Mouse (Mus musculus): ENCODE results near the gene Cttnbp2nl. TPM values are rescaled to one million over a fixed set of nuclear protein-coding genes. Genes with fewer than 3 reads are reported as not detected.

The Cttnbp2nl gene
- polyA plus RNA-seq, 1 experiment from 2014 or later: 38.2 TPM

DNA sequence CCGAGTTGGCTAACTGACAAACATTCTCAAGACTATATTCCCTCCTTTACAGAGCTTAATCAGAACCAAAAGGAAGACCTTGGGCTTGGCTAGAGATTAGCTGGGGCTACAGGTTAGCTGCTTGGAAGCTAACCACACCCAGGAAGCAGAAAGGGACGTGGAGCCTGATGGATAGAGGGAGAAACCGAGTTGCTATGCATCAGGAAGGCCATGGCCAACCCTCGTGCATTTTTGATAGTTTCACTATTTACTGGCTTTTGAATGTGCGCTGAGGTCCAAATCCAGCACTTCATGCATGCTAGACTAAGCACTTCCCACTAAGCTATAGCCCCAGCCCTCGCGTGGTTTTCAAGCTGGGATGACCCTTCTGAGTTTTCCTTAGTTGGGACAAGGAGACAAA is 57.2 kb downstream of the Cttnbp2nl start:
- Histone ChIP-seq H3K4me1 (replicated peaks; ENCODE audit: control insufficient read depth, insufficient read depth, low read length) (peaks cover 54% of the 10 kb centered on the region), H3K9ac (ENCODE audit: low read length) (no peak overlapping the region)
- 66% methylated on average over 7 of the region's 7 CpGs for WGBS

DNA sequence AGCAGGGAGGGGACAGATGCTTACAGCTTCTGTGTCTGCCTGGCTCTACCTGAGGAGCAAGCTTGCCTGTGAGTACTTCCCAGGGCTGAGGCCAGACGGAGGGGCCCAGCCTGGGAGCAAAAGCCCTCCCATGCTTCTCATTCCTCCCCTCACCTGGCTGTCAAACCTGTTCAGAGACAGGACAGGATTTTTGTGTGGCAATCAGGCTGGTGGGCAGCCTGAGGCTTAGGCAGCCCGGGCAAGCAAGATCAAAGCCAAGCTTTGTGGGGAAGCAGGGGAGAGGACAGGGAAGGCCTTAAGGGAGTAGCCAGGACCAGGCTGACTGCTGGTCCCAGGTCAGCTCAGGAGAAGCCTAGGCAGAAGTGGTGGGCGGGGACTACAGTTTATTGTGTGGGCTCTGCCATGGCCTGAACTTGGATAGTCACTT is 58.5 kb downstream of the Cttnbp2nl start:
- Histone ChIP-seq H3K27ac (ENCODE audit: low read length) (peak overlapping the region; percentile 81), H3K4me1 (replicated peaks; ENCODE audit: control insufficient read depth, insufficient read depth, low read length) (peaks cover 45% of the 10 kb centered on the region), H3K4me3 (ENCODE audit: low read length) (no peak overlapping the region), H3K36me3 (ENCODE audit: control insufficient read depth, insufficient read depth, low read length) (no peaks in the 10 kb centered on the region), H3K4me2 (ENCODE audit: low read depth, low read length) (no peak overlapping the region), H3K27me3 (ENCODE audit: control insufficient read depth, insufficient read depth, low read depth, low read length) (no peaks in the 10 kb centered on the region), H3K9ac (ENCODE audit: low read length) (no peak overlapping the region), H3K9me3 (ENCODE audit: control insufficient read depth, low read length) (no peaks in the 10 kb centered on the region)
- ATAC-seq (ENCODE audit: low read depth): peak; percentile 41
- WGBS: 33% methylated on average over 3 of the region's 3 CpGs

More for the DNA sequence above, 57.2 kb downstream of the Cttnbp2nl start:
- ATAC-seq (ENCODE audit: low read depth): no peak
- Histone ChIP-seq H3K4me2 (ENCODE audit: low read depth, low read length) (no peak overlapping the region), H3K4me3 (ENCODE audit: low read length) (no peak overlapping the region), H3K36me3 (ENCODE audit: control insufficient read depth, insufficient read depth, low read length) (no peaks in the 10 kb centered on the region), H3K27me3 (ENCODE audit: control insufficient read depth, insufficient read depth, low read depth, low read length) (no peaks in the 10 kb centered on the region), H3K9me3 (ENCODE audit: control insufficient read depth, low read length) (no peaks in the 10 kb centered on the region), H3K27ac (ENCODE audit: low read length) (no peak overlapping the region)

DNA sequence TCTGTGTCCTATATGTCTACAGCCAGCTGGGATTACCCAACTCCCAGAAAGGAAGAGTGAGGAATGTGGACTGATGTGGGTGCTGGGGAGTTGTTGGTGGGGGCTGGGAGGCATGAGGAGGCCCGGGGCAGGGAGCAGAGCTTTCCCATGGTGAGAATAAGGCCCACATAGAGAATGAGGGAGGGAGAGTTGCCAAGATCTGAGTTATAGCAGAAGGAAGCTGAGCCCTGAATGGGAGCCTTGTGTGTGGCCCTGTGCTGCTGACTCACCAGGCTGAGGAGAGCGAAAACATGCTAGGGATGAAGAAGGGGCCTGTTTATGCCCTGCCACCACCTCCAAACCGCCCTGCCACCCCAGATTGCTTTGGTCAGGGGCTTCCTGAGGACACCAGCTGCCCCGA is 59.1 kb downstream of the Cttnbp2nl start:
- H3K9ac ChIP-seq (ENCODE audit: low read length): 0 out of 2 replicates have a peak overlapping the region, but pooled peaks have one; percentile 17

DNA sequence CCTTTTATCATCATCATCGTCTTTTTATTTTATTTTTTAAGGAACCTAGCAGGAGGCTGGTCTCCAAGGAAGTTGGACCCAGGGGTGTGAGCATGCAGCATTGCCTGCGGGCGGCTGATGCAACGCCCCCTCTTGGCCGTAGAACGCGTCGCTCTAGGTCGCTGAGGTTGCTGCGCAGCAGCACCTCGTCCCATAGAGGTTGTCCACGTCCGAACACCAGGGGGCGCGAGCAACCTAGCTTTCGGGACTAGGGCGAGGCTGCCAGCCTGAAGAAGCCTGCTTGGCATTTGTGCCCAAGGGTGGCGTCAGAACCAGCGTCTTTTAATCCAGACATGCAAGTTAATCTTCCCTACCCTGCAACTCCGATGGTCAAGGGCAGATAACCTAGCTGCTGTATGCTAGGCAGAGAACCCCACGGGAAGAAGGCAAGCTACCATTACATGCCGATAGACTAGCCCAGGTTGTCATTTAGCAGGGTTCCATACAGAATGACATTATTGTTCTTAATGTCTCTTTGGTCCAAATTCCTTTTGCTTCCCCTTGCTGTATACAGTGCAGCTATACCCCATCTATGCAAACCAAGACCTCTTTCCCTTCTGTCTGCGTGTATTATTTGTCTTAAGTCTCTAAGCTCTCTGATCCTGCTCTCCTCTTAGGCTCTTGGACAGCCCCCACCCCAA is 60.1 kb downstream of the Cttnbp2nl start:
- H3K9me3 ChIP-seq (ENCODE audit: control insufficient read depth, low read length): no peaks in the 10 kb centered on the region
- peak overlapping the region; percentile 35 for H3K4me2 ChIP-seq (ENCODE audit: low read depth, low read length)
- H3K9ac ChIP-seq (ENCODE audit: low read length): peak overlapping the region; percentile 33
- WGBS: 10% methylated on average over 23 of the region's 23 CpGs
- H3K27ac ChIP-seq (ENCODE audit: low read length): peak overlapping the region; percentile 10; the same call in 1 of the 2 replicates
- peak; percentile 66 for ATAC-seq (ENCODE audit: low read depth)
- no peaks in the 10 kb centered on the region for H3K36me3 ChIP-seq (ENCODE audit: control insufficient read depth, insufficient read depth, low read length)
- H3K4me3 ChIP-seq (ENCODE audit: low read length): 0 out of 2 replicates have a peak overlapping the region, but pooled peaks have one; percentile 12
- H3K27me3 ChIP-seq (ENCODE audit: control insufficient read depth, insufficient read depth, low read depth, low read length): no peaks in the 10 kb centered on the region
- H3K4me1 ChIP-seq (replicated peaks; ENCODE audit: control insufficient read depth, insufficient read depth, low read length): peaks cover 31% of the 10 kb centered on the region

More for the DNA sequence above, 59.1 kb downstream of the Cttnbp2nl start:
- Histone ChIP-seq H3K4me1 (replicated peaks; ENCODE audit: control insufficient read depth, insufficient read depth, low read length) (peaks cover 41% of the 10 kb centered on the region), H3K27ac (ENCODE audit: low read length) (peak overlapping the region; percentile 81), H3K9me3 (ENCODE audit: control insufficient read depth, low read length) (no peaks in the 10 kb centered on the region), H3K4me3 (ENCODE audit: low read length) (no peak overlapping the region), H3K36me3 (ENCODE audit: control insufficient read depth, insufficient read depth, low read length) (no peaks in the 10 kb centered on the region), H3K4me2 (ENCODE audit: low read depth, low read length) (no peak overlapping the region), H3K27me3 (ENCODE audit: control insufficient read depth, insufficient read depth, low read depth, low read length) (no peaks in the 10 kb centered on the region)
- 20% methylated on average over 4 of the region's 4 CpGs for WGBS
- ATAC-seq (ENCODE audit: low read depth): peak; percentile 70

DNA sequence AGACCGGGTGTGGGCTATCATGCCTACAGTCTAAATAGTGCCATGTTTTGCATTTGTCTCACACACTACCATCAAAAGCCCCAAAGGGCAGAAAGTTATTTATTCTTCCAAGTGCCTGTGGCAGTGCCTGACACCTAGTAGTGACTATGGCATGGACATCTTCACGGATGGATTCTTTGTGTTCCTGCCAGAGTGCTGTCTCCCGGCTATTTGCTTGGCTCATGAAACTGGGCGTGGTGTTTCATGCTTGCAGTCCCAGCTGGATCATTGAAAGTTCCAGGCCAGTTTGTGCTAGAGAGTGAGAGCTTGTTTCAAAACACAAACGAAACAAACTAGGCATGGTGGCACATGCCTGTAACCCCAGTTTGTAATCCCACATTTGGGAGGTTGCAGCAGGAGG is 61.2 kb downstream of the Cttnbp2nl start:
- no peak for ATAC-seq (ENCODE audit: low read depth)
- Histone ChIP-seq H3K4me1 (replicated peaks; ENCODE audit: control insufficient read depth, insufficient read depth, low read length) (peaks cover 21% of the 10 kb centered on the region), H3K9ac (ENCODE audit: low read length) (no peak overlapping the region), H3K36me3 (ENCODE audit: control insufficient read depth, insufficient read depth, low read length) (no peaks in the 10 kb centered on the region), H3K9me3 (ENCODE audit: control insufficient read depth, low read length) (no peaks in the 10 kb centered on the region), H3K4me3 (ENCODE audit: low read length) (no peak overlapping the region), H3K27ac (ENCODE audit: low read length) (no peak overlapping the region), H3K27me3 (ENCODE audit: control insufficient read depth, insufficient read depth, low read depth, low read length) (no peaks in the 10 kb centered on the region), H3K4me2 (ENCODE audit: low read depth, low read length) (no peak overlapping the region)
- WGBS: 48% methylated on average over 5 of the region's 5 CpGs

DNA sequence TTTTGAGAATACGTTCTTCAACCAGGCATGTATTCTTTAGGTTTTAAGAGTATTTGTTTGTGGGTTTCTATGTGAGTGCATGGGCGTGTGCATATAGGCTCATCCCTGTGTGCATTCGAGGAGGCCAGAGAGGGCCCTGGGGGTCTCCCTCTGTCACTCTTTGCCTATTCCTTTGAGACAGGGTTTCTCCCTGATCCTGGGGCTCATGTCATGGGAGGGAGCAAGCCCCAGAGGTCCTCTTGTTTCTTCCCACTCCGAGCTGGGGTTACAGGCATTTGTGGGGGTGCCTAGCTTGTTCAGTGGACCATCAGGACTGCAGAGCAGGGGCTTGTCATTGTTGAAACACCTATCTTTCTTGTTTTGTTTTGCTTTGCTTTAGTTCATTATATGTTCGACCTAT is 65.1 kb downstream of the Cttnbp2nl start:
- H3K4me3 ChIP-seq (ENCODE audit: low read length): no peak overlapping the region
- H3K4me1 ChIP-seq (replicated peaks; ENCODE audit: control insufficient read depth, insufficient read depth, low read length): peaks cover 1% of the 10 kb centered on the region
- no peaks in the 10 kb centered on the region for H3K27me3 ChIP-seq (ENCODE audit: control insufficient read depth, insufficient read depth, low read depth, low read length)
- no peak overlapping the region for H3K9ac ChIP-seq (ENCODE audit: low read length)
- 76% methylated on average over 5 of the region's 5 CpGs for WGBS
- no peaks in the 10 kb centered on the region for H3K9me3 ChIP-seq (ENCODE audit: control insufficient read depth, low read length)
- no peak overlapping the region for H3K27ac ChIP-seq (ENCODE audit: low read length)
- H3K36me3 ChIP-seq (ENCODE audit: control insufficient read depth, insufficient read depth, low read length): no peaks in the 10 kb centered on the region
- no peak for ATAC-seq (ENCODE audit: low read depth)
- no peak overlapping the region for H3K4me2 ChIP-seq (ENCODE audit: low read depth, low read length)

DNA sequence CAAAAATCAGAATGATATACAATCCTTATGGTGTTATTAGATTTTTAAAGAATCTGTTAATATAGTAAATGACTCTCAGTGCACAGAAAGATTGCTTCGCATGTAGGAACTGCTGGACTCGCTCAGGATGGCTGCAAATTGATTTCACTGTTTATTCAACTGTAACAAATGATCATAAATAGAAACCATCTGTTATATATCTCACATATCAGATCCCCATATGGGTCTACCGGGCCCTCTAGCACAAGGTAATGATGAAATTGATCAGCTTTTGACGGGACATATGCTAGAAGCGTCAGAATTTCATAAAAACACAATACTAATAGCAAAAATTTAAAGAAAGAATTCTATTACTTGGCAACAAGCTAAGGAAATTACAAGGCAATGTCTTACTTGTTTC is 73.2 kb downstream of the Cttnbp2nl start:
- no peak overlapping the region for H3K4me3 ChIP-seq (ENCODE audit: low read length)
- H3K9me3 ChIP-seq (ENCODE audit: control insufficient read depth, low read length): no peaks in the 10 kb centered on the region
- H3K4me2 ChIP-seq (ENCODE audit: low read depth, low read length): no peak overlapping the region
- H3K27me3 ChIP-seq (ENCODE audit: control insufficient read depth, insufficient read depth, low read depth, low read length): no peaks in the 10 kb centered on the region
- H3K27ac ChIP-seq (ENCODE audit: low read length): no peak overlapping the region
- H3K9ac ChIP-seq (ENCODE audit: low read length): no peak overlapping the region
- H3K4me1 ChIP-seq (replicated peaks; ENCODE audit: control insufficient read depth, insufficient read depth, low read length): no peaks in the 10 kb centered on the region
- no peaks in the 10 kb centered on the region for H3K36me3 ChIP-seq (ENCODE audit: control insufficient read depth, insufficient read depth, low read length)
- no peak for ATAC-seq (ENCODE audit: low read depth)
- WGBS: 56% methylated on average over 5 of the region's 5 CpGs

DNA sequence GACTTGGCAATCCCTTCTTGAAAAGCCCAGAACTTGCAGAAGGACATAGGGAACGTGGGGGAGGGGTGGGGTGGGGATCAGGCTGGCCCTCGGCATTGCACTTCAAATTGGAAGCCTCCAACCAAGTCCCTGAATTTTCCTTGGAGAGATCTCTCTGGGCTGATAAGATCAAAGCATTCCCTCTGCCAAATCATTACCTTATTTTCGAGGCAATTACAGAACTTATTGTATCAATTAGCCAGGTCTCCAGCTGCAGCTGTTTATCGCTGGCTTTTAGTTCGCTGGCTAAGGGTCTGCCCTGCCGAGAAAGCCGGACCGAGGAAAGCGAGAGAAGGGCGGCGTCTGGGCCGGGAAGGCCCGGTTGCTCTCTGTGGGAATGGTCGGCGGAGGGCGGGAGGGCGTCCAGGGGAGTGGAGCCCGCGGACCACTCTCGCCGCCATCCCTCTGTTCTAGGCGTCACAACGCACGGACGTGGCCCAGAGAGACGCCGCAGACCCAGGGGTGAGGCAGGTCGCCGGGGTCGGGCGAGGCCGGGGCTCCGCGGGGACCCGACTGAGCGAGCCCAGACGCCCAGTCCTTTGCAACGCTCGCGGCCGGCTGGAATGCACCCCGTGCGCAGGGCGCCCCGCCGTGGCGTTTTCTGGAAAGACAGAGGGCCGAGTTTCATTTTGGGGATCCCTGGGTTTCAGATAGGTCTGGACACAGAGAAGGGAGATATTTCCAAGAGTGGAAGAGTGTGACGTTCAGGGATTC is 85.2 kb downstream of the Cttnbp2nl start:
- ATAC-seq (ENCODE audit: low read depth): peak; percentile 85
- H3K9me3 ChIP-seq (ENCODE audit: control insufficient read depth, low read length): no peaks in the 10 kb centered on the region

DNA sequence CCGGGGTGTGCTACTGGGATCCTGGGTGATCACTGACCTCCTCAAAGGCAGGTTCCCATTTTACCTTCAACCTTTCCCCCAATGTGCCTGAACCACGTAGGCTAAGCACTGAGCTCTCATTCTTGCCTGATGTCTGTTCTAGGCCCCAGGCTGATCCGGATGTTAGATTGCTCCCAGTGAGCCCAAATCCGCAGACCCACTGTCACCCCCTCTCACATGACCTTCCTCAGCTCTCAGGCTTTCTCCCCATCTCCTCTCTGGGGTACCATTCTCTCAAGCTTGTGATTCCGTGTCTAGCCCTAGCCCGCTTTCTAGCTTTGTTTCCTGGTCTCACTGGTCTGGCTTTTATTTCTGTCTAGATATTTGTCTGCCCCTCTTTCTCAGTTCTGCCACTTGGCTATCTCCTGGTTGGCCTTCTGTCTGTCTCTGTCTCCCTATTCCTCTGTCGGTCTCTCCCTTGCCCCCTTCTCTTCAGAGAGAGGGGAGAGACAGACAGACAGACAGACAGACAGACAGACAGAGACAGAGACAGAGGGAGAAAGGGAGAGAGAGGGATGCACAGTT is 86.9 kb downstream of the Cttnbp2nl start:
- no peak for ATAC-seq (ENCODE audit: low read depth)
- H3K9me3 ChIP-seq (ENCODE audit: control insufficient read depth, low read length): no peaks in the 10 kb centered on the region
- no peaks in the 10 kb centered on the region for H3K36me3 ChIP-seq (ENCODE audit: control insufficient read depth, insufficient read depth, low read length)
- peaks cover 17% of the 10 kb centered on the region for H3K27me3 ChIP-seq (ENCODE audit: control insufficient read depth, insufficient read depth, low read depth, low read length)
- WGBS: 81% methylated on average over 7 of the region's 7 CpGs
- H3K27ac ChIP-seq (ENCODE audit: low read length): no peak overlapping the region
- no peak overlapping the region for H3K4me2 ChIP-seq (ENCODE audit: low read depth, low read length)
- H3K4me3 ChIP-seq (ENCODE audit: low read length): no peak overlapping the region
- H3K4me1 ChIP-seq (replicated peaks; ENCODE audit: control insufficient read depth, insufficient read depth, low read length): peaks cover 29% of the 10 kb centered on the region
- H3K9ac ChIP-seq (ENCODE audit: low read length): no peak overlapping the region

More for the DNA sequence above, 85.2 kb downstream of the Cttnbp2nl start:
- Histone ChIP-seq H3K36me3 (ENCODE audit: control insufficient read depth, insufficient read depth, low read length) (no peaks in the 10 kb centered on the region), H3K4me3 (ENCODE audit: low read length) (peak overlapping the region; percentile 65), H3K4me2 (ENCODE audit: low read depth, low read length) (peak overlapping the region; percentile 60), H3K27ac (ENCODE audit: low read length) (peak overlapping the region; percentile 74), H3K27me3 (ENCODE audit: control insufficient read depth, insufficient read depth, low read depth, low read length) (peaks cover 2% of the 10 kb centered on the region; the same call in 1 of the 2 replicates), H3K9ac (ENCODE audit: low read length) (peak overlapping the region; percentile 81), H3K4me1 (replicated peaks; ENCODE audit: control insufficient read depth, insufficient read depth, low read length) (peaks cover 15% of the 10 kb centered on the region)
- WGBS: under 1% methylated on average over 49 of the region's 49 CpGs
